Mouse (Mus musculus): ENCODE results near the gene Otor. TPM values are rescaled to one million over a fixed set of nuclear protein-coding genes. Genes with fewer than 3 reads are reported as not detected.

The Otor gene
- not detected in 2 replicates for polyA plus RNA-seq (2015; fragmentation: Nextera tagmentation; extraction: Ambion mirVana)

GRCm38 (mm10) chr2:143078198-143078851 is at the start of gene Otor:
TSS of gene Otor (plus strand) at chr2:143078473.

GRCm38 (mm10) chr2:143062812-143063792 is 15.2 kb upstream of the Otor start, which contains the start of gene Snrpb2:
TSS of gene Snrpb2 (plus strand) at chr2:143063039.

Other genes starting within 250 kb of the Otor start
- gene Kif16b, start 176.9 kb upstream of the Otor start, polyA plus RNA-seq (2015; fragmentation: Nextera tagmentation; extraction: Ambion mirVana) = 4.6 and 5.3 TPM in 2 replicates
- 43.5 and 54.5 TPM in 2 replicates for gene Snrpb2, start 15.4 kb upstream of the Otor start, polyA plus RNA-seq (2015; fragmentation: Nextera tagmentation; extraction: Ambion mirVana)